ENCODE assay signal across 8 mouse cellular contexts in genomic region chr5:148831596-148832257, GRCm38 (mm10).
A peak's percentile ranks its signal among the peaks of the same experiment; 100 is the strongest.
DNase-seq lines count a peak whose midpoint lies in the region; ATAC-seq and TF ChIP-seq lines count a peak whose summit lies in the region.

No protein-coding gene starts in this region.

- H3K9ac ChIP-seq in MEL (ENCODE audit: control insufficient read depth, low read depth, low read length, poor library complexity, severe bottlenecking) = no peak overlapping the region
- no peak overlapping the region for H3K9ac ChIP-seq in forebrain, embryonic 15.5 days (replicated peaks)
- peak overlapping the region; percentile 40; the same call in 1 of the 2 replicates for H3K9ac ChIP-seq in lung, embryonic 14.5 days

- ATAC-seq in forebrain, embryonic 15.5 days (replicated peaks) = peak; percentile 72
- ATAC-seq in lung, embryonic 14.5 days (ENCODE audit: insufficient read depth) = peak; percentile 83; the same call in 1 of the 2 replicates

- H3K4me1 ChIP-seq in MEL (ENCODE audit: control insufficient read depth in 1 of 2, insufficient read depth in 2 of 2, low read length in 2 of 2) = peaks cover 0 to 16% of the 10 kb centered on the region in 2 experiments; a peak in 1 of 4 replicates
- peaks cover 11% of the 10 kb centered on the region for H3K4me1 ChIP-seq in forebrain, embryonic 15.5 days
- 0 out of 2 replicates have a peak, but pooled peaks cover 5% of the 10 kb centered on the region for H3K4me1 ChIP-seq in lung, embryonic 14.5 days (ENCODE audit: insufficient read depth)
- H3K4me1 ChIP-seq in olfactory bulb, adult 2 months (ENCODE audit: control insufficient read depth, insufficient read depth, low read length) = peaks cover 5% of the 10 kb centered on the region; the same call in 1 of the 2 replicates

- peak; percentile 21 for TF ChIP-seq RAD21 in MEL (IDR thresholded peaks at IDR 0.05; ENCODE audit: low read depth, low read length)

- H3K9me3 ChIP-seq in MEL (replicated peaks; ENCODE audit: insufficient read depth, low read length) = no peaks in the 10 kb centered on the region
- H3K9me3 ChIP-seq in forebrain, embryonic 15.5 days = no peaks in the 10 kb centered on the region
- no peaks in the 10 kb centered on the region for H3K9me3 ChIP-seq in lung, embryonic 14.5 days (ENCODE audit: low read depth, low read length)

- peaks cover 0 to 4% of the 10 kb centered on the region in 2 experiments; a peak in 1 of 4 replicates for H3K27me3 ChIP-seq in MEL (ENCODE audit: control insufficient read depth in 1 of 2, insufficient read depth in 2 of 2, low read length in 2 of 2)
- H3K27me3 ChIP-seq in forebrain, embryonic 15.5 days = no peaks in the 10 kb centered on the region
- H3K27me3 ChIP-seq in lung, embryonic 14.5 days (ENCODE audit: insufficient read depth, low read length) = peaks cover 8% of the 10 kb centered on the region

- H3K27ac ChIP-seq in MEL (ENCODE audit: control insufficient read depth, low read depth, low read length) = no peak overlapping the region
- no peak overlapping the region for H3K27ac ChIP-seq in forebrain, embryonic 15.5 days (replicated peaks)
- H3K27ac ChIP-seq in layer of hippocampus, adult 2 months = no peak overlapping the region
- H3K27ac ChIP-seq in lung, embryonic 14.5 days (ENCODE audit: low read depth) = no peak overlapping the region
- H3K27ac ChIP-seq in olfactory bulb, adult 2 months (ENCODE audit: insufficient read depth, low read depth, low read length) = no peak overlapping the region

- no peak for TF ChIP-seq EP300 in MEL (IDR thresholded peaks at IDR 0.05; ENCODE audit: low read depth in 1 of 2, low read length in 2 of 2)

- no peak for TF ChIP-seq POLR2A in MEL (IDR thresholded peaks at IDR 0.05; ENCODE audit: control insufficient read depth in 1 of 2, insufficient read depth in 1 of 2, low read depth in 1 of 2, low read length in 2 of 2, poor library complexity in 1 of 2)
- TF ChIP-seq POLR2A in olfactory bulb, adult 2 months (IDR thresholded peaks at IDR 0.05; ENCODE audit: insufficient read depth, low read depth, low read length) = no peak

- no peaks in the 10 kb centered on the region; a peak in 1 of 4 replicates for H3K36me3 ChIP-seq in MEL (ENCODE audit: control insufficient read depth in 1 of 2, insufficient read depth in 2 of 2, low read length in 2 of 2)
- H3K36me3 ChIP-seq in forebrain, embryonic 15.5 days = no peaks in the 10 kb centered on the region
- H3K36me3 ChIP-seq in lung, embryonic 14.5 days (ENCODE audit: insufficient read depth) = no peaks in the 10 kb centered on the region

- 6% methylated on average over 23 of the region's 23 CpGs for WGBS in forebrain, embryonic 15.5 days
- 4% methylated on average over 23 of the region's 23 CpGs for WGBS in lung, embryonic 14.5 days
- WGBS in olfactory bulb, adult 2 months = 8% methylated on average over 23 of the region's 23 CpGs

- peak; percentile 71 for DNase-seq in MEL (ENCODE audit: low read depth, low spot score)
- peak; percentile 41 to 67 for DNase-seq in cerebellum, adult 18-20 months
- peak; percentile 85 for DNase-seq in heart, postnatal 4 days
- peak; percentile 52 to 82 for DNase-seq in layer of hippocampus, adult 2 months (ENCODE audit: low spot score in 2 of 2)
- DNase-seq in lung, embryonic 14.5 days = peak; percentile 86
- peak; percentile 44 to 48 for DNase-seq in thymus, adult 18-20 months

- H3K79me2 ChIP-seq in MEL (ENCODE audit: control insufficient read depth, insufficient read depth, low read length, poor library complexity) = no peaks in the 10 kb centered on the region

- peak overlapping the region; percentile 43 for H3K4me2 ChIP-seq in forebrain, embryonic 15.5 days (replicated peaks)
- peak overlapping the region; percentile 58 for H3K4me2 ChIP-seq in lung, embryonic 14.5 days

- H3K4me3 ChIP-seq in MEL (ENCODE audit: control insufficient read depth in 1 of 2, insufficient read depth in 1 of 2, low read depth in 2 of 2, low read length in 2 of 2) = peak overlapping the region in 1 of 2 experiments; percentile 14; a peak in 2 of 4 replicates
- H3K4me3 ChIP-seq in forebrain, embryonic 15.5 days = peak overlapping the region; percentile 23; the same call in 1 of the 2 replicates
- H3K4me3 ChIP-seq in layer of hippocampus, adult 2 months = peak overlapping the region; percentile 39
- H3K4me3 ChIP-seq in lung, embryonic 14.5 days (ENCODE audit: low read depth, low read length) = peak overlapping the region; percentile 27
- no peak overlapping the region for H3K4me3 ChIP-seq in olfactory bulb, adult 2 months (ENCODE audit: insufficient read depth, low read depth, low read length)

- TF ChIP-seq CTCF in MEL (IDR thresholded peaks at IDR 0.05 in 2 of 3, conservative IDR thresholded peaks at IDR 0.05 in 1 of 3; ENCODE audit: control insufficient read depth in 1 of 3, insufficient read depth in 1 of 3, low read depth in 2 of 3, low read length in 3 of 3, poor library complexity in 1 of 3, severe bottlenecking in 1 of 3) = peak; percentile 76 to 95 (median 94)
- peak; percentile 90 for TF ChIP-seq CTCF in layer of hippocampus, adult 2 months (conservative IDR thresholded peaks at IDR 0.05)
- peak; percentile 87 for TF ChIP-seq CTCF in lung, embryonic 14.5 days (IDR thresholded peaks at IDR 0.05; ENCODE audit: low read depth)
- peak; percentile 65; the same call in 1 of the 2 replicates for TF ChIP-seq CTCF in olfactory bulb, adult 2 months (IDR thresholded peaks at IDR 0.05; ENCODE audit: insufficient read depth, low read depth, low read length)

TF ChIP-seq in MEL, 35 proteins besides CTCF, POLR2A, EP300 and RAD21:
- TF ChIP-seq GABPA (IDR thresholded peaks at IDR 0.05; ENCODE audit: low read depth, low read length) (no peak), ZKSCAN1 (IDR thresholded peaks at IDR 0.05; ENCODE audit: low read depth, low read length) (no peak), MEF2A (IDR thresholded peaks at IDR 0.05; ENCODE audit: extremely low read depth, insufficient replicate concordance, low read depth, low read length, poor library complexity, severe bottlenecking) (no peak), ZC3H11A (IDR thresholded peaks at IDR 0.05; ENCODE audit: low read depth, low read length) (no peak), MYB (IDR thresholded peaks at IDR 0.05; ENCODE audit: low read depth, low read length) (no peak), SMC3 (IDR thresholded peaks at IDR 0.05; ENCODE audit: low read depth, low read length) (peak; percentile 70)
